Mouse (Mus musculus): ENCODE measurements at regions not wholly inside any gene's neighbourhood (a gene's known extent, or its start where the extent isn't known, plus 50 kb on each side); places are given as distances from the start of the nearest gene placed in this dataset.

- WGBS, result 89% methylated on average over 7 of the region's 7 CpGs
- peaks cover 14% of the 10 kb centered on the region for H3K4me1 ChIP-seq (replicated peaks; ENCODE audit: control insufficient read depth, insufficient read depth, low read length)
- H3K27me3 ChIP-seq (ENCODE audit: control insufficient read depth, insufficient read depth, low read length), result no peaks in the 10 kb centered on the region
- TF ChIP-seq CTCF (IDR thresholded peaks at IDR 0.05; ENCODE audit: borderline replicate concordance, control insufficient read depth, extremely low read depth, insufficient read depth, low read length, poor library complexity) (no peak), POLR2A (IDR thresholded peaks at IDR 0.05; ENCODE audit: control insufficient read depth, extremely low read depth, insufficient read depth, low read length, poor library complexity) (no peak)
- no peak overlapping the region for H3K27ac ChIP-seq (ENCODE audit: control insufficient read depth, insufficient read depth, low read length)
- DNase-seq, result no peak
- no peak overlapping the region for H3K4me3 ChIP-seq (ENCODE audit: control insufficient read depth, insufficient read depth, low read length)
- no peaks in the 10 kb centered on the region for H3K36me3 ChIP-seq (ENCODE audit: control insufficient read depth, insufficient read depth, low read length)
These were observed 166.8 kb upstream of the Spdye4c start for GRCm38 (mm10) chr2:128424236-128424635.

DNA sequence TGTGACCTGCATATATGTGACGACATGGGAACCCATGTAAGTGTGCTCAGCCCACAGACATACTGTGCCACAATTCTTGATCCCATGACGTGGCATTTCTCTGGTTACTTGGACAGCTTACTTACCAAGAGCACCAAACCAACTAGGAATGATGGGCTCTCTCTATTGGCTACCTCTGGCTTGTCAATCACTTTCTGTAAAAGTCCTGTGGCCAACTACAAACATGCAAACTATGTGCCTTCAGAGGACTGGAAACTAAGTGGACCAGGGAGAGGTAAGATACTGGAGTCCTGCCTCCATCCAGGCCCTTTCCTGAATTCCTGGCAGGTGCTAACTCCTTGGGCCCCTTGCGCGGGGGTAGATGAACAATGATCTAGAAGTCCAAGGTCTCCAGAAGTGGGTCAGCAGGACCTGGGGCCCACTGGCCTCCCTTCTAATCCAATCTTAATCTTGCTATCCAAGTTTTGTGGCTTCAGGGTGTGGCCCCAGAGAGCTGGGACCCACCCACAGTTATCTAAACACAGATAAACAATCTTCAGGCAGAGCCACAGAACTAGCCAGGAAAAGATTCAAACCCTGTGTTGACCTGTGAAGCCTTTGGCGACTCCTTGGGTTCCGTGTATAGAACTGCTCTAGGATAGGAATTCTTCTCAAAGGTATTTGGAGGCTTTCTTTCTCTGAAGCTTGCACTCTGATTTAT is 163.7 kb upstream of the Spdye4c start:
- TF ChIP-seq CTCF (IDR thresholded peaks at IDR 0.05; ENCODE audit: borderline replicate concordance, control insufficient read depth, extremely low read depth, insufficient read depth, low read length, poor library complexity) (no peak), POLR2A (IDR thresholded peaks at IDR 0.05; ENCODE audit: control insufficient read depth, extremely low read depth, insufficient read depth, low read length, poor library complexity) (no peak)
- WGBS, result 88% methylated on average over 6 of the region's 6 CpGs
- no peak overlapping the region for H3K4me3 ChIP-seq (ENCODE audit: control insufficient read depth, insufficient read depth, low read length)

DNA sequence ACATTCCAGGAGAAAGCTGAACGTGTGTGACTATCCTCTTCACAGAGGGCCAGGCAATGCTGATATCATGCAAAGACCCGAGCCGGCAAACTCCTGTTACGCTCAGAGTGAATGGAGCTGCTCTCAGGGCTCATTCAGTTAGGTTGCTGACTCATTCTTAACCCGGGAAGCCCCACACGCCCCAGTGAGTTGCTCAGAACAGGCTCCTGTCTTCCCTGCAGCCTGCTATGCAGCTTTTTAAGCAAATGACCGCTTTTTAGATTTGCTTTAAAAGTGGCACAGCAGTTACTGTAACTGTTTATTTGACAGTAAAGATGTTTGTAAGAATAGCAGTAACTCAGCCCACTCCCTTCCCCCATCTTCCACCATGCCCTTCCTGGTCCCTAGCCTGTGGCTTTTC is 162.9 kb upstream of the Spdye4c start:
- H3K4me1 ChIP-seq (replicated peaks; ENCODE audit: control insufficient read depth, insufficient read depth, low read length), result peaks cover 19% of the 10 kb centered on the region
- no peak overlapping the region; the same call in 1 of the 2 replicates for H3K27ac ChIP-seq (ENCODE audit: control insufficient read depth, insufficient read depth, low read length)
- no peak for TF ChIP-seq POLR2A (IDR thresholded peaks at IDR 0.05; ENCODE audit: control insufficient read depth, extremely low read depth, insufficient read depth, low read length, poor library complexity)
- no peak for TF ChIP-seq CTCF (IDR thresholded peaks at IDR 0.05; ENCODE audit: borderline replicate concordance, control insufficient read depth, extremely low read depth, insufficient read depth, low read length, poor library complexity)
- 4% methylated on average over 7 of the region's 7 CpGs for WGBS
- no peaks in the 10 kb centered on the region for H3K36me3 ChIP-seq (ENCODE audit: control insufficient read depth, insufficient read depth, low read length)
- DNase-seq, result peak; percentile 30
- H3K27me3 ChIP-seq (ENCODE audit: control insufficient read depth, insufficient read depth, low read length), result no peaks in the 10 kb centered on the region
- peak overlapping the region; percentile 25; the same call in 1 of the 2 replicates for H3K4me3 ChIP-seq (ENCODE audit: control insufficient read depth, insufficient read depth, low read length)

More for the DNA sequence above, 163.7 kb upstream of the Spdye4c start:
- no peak for DNase-seq
- H3K4me1 ChIP-seq (replicated peaks; ENCODE audit: control insufficient read depth, insufficient read depth, low read length), result peaks cover 19% of the 10 kb centered on the region
- no peak overlapping the region for H3K27ac ChIP-seq (ENCODE audit: control insufficient read depth, insufficient read depth, low read length)
- H3K36me3 ChIP-seq (ENCODE audit: control insufficient read depth, insufficient read depth, low read length), result no peaks in the 10 kb centered on the region
- no peaks in the 10 kb centered on the region for H3K27me3 ChIP-seq (ENCODE audit: control insufficient read depth, insufficient read depth, low read length)

DNA sequence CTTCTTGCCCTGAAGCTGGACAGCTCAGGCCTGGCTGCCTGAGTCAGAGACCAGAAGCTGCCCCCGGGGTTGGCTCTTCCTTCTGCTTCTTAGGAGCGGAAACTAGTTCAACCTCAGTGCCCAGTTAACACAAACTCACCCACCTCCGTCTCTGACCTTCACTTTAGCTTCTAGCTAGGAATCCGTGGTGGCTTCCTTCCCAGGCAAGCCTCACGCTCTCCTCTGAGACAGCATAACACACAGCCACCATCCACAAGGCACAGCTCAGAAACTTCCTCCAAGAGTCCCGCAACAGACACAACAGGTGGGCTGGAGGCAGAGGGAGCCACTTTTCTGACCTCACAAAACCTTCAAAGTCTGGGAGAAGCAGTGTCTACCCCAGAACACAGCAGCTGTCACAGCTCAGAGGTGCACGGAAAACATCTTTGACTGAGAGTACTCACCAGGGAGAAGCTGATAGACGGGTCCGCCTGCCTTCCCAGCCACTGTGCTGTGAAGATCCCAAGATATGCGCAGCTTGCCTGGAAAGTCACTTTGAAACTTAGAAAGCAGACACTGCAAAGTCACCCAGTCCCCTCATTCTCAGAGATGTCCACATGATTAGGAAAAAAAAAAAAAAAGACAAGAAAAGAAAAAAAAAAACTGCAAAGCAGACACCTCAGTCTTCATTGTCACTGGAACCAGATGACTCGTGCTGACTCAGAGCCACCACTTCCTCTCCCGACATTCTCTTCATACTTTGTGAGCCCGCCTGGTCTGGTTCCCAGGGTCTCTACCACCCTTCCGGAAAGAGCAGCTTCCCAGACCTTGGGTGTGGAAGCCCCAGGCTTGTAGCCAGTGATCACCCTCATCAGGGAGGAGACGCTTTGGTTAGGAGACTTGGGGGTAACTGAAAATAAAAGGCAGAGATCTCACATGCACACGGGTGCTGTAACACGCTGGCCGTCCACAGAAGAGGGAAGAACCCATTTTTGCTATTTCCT is 162.1 kb upstream of the Spdye4c start:
- H3K4me1 ChIP-seq (replicated peaks; ENCODE audit: control insufficient read depth, insufficient read depth, low read length), result peaks cover 19% of the 10 kb centered on the region
- peak overlapping the region; percentile 46; the same call in 1 of the 2 replicates for H3K27ac ChIP-seq (ENCODE audit: control insufficient read depth, insufficient read depth, low read length)
- 3% methylated on average over 18 of the region's 18 CpGs for WGBS
- no peaks in the 10 kb centered on the region for H3K36me3 ChIP-seq (ENCODE audit: control insufficient read depth, insufficient read depth, low read length)
- no peaks in the 10 kb centered on the region for H3K27me3 ChIP-seq (ENCODE audit: control insufficient read depth, insufficient read depth, low read length)
- DNase-seq, result peak; percentile 55
- H3K4me3 ChIP-seq (ENCODE audit: control insufficient read depth, insufficient read depth, low read length), result peak overlapping the region; percentile 29
- no peak for TF ChIP-seq CTCF (IDR thresholded peaks at IDR 0.05; ENCODE audit: borderline replicate concordance, control insufficient read depth, extremely low read depth, insufficient read depth, low read length, poor library complexity)
- TF ChIP-seq POLR2A (IDR thresholded peaks at IDR 0.05; ENCODE audit: control insufficient read depth, extremely low read depth, insufficient read depth, low read length, poor library complexity), result no peak

GRCm38 (mm10) chr2:128429786-128430185 is 161.2 kb upstream of the Spdye4c start:
- peak; percentile 43 for DNase-seq

DNA sequence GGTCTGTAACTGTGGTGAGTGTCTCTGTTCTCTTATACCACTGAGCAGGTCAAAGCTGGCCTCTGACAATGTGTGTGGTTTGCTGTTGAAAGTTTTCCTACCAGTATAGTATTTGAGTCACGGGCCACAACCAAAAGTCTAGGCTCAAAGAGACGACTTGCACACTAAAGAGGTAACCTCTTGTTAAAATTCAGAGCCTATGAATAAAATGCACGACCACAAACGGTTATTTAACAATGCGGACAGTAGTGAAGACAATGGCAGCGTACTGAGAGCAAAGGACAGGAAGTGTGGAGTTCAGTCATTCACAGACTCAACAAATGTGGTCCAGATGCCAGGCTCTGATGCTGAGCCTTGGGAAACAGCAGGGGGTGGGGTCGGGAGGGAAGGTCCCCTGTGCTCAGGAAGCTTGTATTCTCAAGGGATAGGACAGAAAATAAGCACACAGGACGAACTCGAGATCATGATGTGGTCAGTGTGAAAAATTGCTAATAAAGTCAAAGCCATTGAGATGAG is 160.2 kb upstream of the Spdye4c start:
- peaks cover 19% of the 10 kb centered on the region for H3K4me1 ChIP-seq (replicated peaks; ENCODE audit: control insufficient read depth, insufficient read depth, low read length)
- 49% methylated on average over 9 of the region's 9 CpGs for WGBS
- H3K27ac ChIP-seq (ENCODE audit: control insufficient read depth, insufficient read depth, low read length), result no peak overlapping the region
- DNase-seq, result no peak
- no peak for TF ChIP-seq CTCF (IDR thresholded peaks at IDR 0.05; ENCODE audit: borderline replicate concordance, control insufficient read depth, extremely low read depth, insufficient read depth, low read length, poor library complexity)
- no peak for TF ChIP-seq POLR2A (IDR thresholded peaks at IDR 0.05; ENCODE audit: control insufficient read depth, extremely low read depth, insufficient read depth, low read length, poor library complexity)
- no peak overlapping the region for H3K4me3 ChIP-seq (ENCODE audit: control insufficient read depth, insufficient read depth, low read length)
- H3K36me3 ChIP-seq (ENCODE audit: control insufficient read depth, insufficient read depth, low read length), result no peaks in the 10 kb centered on the region
- no peaks in the 10 kb centered on the region for H3K27me3 ChIP-seq (ENCODE audit: control insufficient read depth, insufficient read depth, low read length)

More at GRCm38 (mm10) chr2:128429786-128430185, 161.2 kb upstream of the Spdye4c start:
- Histone ChIP-seq H3K36me3 (ENCODE audit: control insufficient read depth, insufficient read depth, low read length) (no peaks in the 10 kb centered on the region), H3K4me3 (ENCODE audit: control insufficient read depth, insufficient read depth, low read length) (no peak overlapping the region), H3K27ac (ENCODE audit: control insufficient read depth, insufficient read depth, low read length) (no peak overlapping the region), H3K27me3 (ENCODE audit: control insufficient read depth, insufficient read depth, low read length) (no peaks in the 10 kb centered on the region), H3K4me1 (replicated peaks; ENCODE audit: control insufficient read depth, insufficient read depth, low read length) (peaks cover 19% of the 10 kb centered on the region)
- 6% methylated on average over 7 of the region's 7 CpGs for WGBS
- TF ChIP-seq CTCF (IDR thresholded peaks at IDR 0.05; ENCODE audit: borderline replicate concordance, control insufficient read depth, extremely low read depth, insufficient read depth, low read length, poor library complexity) (no peak), POLR2A (IDR thresholded peaks at IDR 0.05; ENCODE audit: control insufficient read depth, extremely low read depth, insufficient read depth, low read length, poor library complexity) (no peak)
